Mouse (Mus musculus) CH12.LX (cell line): ENCODE measurements around the gene Tgfbi.

Experiments used
- CTCF ChIP-seq, 2 experiments: IDR thresholded peaks in 1 of 2; conservative IDR thresholded peaks in 1 of 2; 2 replicates each; pipeline ENCODE4 v1.5.1; 2011 to 2012; ENCODE audit warnings: low read depth in 2 of 2, low read length in 2 of 2, improper control_type of control experiment in 1 of 2, inconsistent platforms in 1 of 2, mild to moderate bottlenecking in 1 of 2, moderate library complexity in 1 of 2
- ELF1 ChIP-seq: IDR thresholded peaks from 2 replicates; pipeline ENCODE4 v1.6.1; 2014; ENCODE audit warnings: low read depth, mild to moderate bottlenecking, inconsistent platforms, low read length, improper control_type of control experiment
- EP300 ChIP-seq: IDR thresholded peaks from 2 replicates; pipeline ENCODE4 v1.6.1; 2011; ENCODE audit warnings: low read length, improper control_type of control experiment
- MYC ChIP-seq: IDR thresholded peaks from 2 replicates; pipeline ENCODE4 v1.6.1; 2011; ENCODE audit warnings: low read depth, mild to moderate bottlenecking, improper control_type of control experiment, low read length
- NRF1 ChIP-seq: IDR thresholded peaks from 2 replicates; pipeline ENCODE4 v1.6.1; 2014; ENCODE audit warnings: low read depth, mild to moderate bottlenecking, inconsistent platforms, low read length, improper control_type of control experiment, moderate library complexity
- POLR2A ChIP-seq: IDR thresholded peaks from 2 replicates; pipeline ENCODE4 v1.6.1; 2011; ENCODE audit warnings: low read depth, mild to moderate bottlenecking, improper control_type of control experiment, low read length
- POLR2AphosphoS2 ChIP-seq: IDR thresholded peaks from 2 replicates; pipeline ENCODE4 v1.6.1; 2011; ENCODE audit warnings: low read depth, low read length, improper control_type of control experiment

GRCm38 (mm10) chr13:56559841-56560370, 49.4 kb upstream of the Tgfbi start:
- TF ChIP-seq EP300 (no peak), CTCF (conservative IDR thresholded peaks at IDR 0.05 in 1 of 2, IDR thresholded peaks at IDR 0.05 in 1 of 2; ENCODE audit: low read depth in 2 of 2, low read length in 2 of 2) (no peak), POLR2A (no peak), MYC (no peak), NRF1 (no peak), ELF1 (no peak), POLR2AphosphoS2 (no peak)
